Mouse (Mus musculus) right cerebral cortex, adult 2 months (tissue): ENCODE measurements around the gene Adnp.

Source experiments
- DNase-seq, 2 experiments: peaks; one replicate each; pipeline ENCODE4 v3.0.0; 2021 to 2022; ENCODE audit warnings: low spot score in 2 of 2

Gene Adnp

DNA sequence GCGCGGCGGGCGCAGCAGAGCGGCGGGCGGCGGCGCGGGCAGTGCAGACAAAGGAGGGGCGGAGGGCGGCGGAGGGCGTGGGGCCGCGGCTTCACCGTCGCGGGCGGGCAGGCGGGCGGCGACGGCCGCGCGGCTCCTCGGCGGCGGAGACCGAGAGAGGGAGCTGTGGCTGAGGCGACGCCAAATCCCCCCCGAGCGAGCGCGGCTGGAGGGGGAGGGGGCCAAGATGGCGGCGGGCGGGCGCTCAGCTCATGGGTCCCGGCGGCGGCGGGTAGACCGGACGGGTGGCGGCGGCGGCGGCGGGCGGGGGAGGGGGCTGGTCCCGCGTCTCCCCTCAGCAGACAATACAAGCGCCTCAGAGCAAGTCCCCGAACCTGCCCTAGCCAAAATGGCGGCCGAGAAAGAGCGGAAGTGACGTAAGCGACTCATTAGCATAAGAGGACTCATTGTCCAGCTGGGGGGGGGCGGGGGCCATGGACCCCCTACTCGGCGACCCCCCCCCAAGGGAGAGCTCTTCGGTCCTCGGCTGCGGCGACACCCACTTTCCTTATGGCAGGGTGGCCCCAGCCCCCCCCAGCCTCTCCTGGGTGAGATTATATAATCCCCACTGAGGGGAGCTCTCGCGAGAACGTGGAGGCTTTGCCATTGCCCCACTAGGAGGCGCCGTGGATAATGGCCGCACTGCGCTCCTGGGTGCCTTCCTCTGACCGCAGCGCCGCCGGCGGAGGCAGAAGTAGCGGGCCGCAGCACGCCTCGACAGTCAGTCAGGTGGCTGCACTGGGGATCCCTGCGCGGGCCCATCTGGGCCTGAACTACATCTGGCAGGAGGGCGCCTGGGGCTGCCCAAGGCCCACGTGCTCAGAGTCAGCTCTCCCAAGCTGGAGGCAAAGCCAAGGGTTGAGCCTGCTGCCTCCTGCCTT, at the start of gene Adnp:
Gene Adnp, minus strand, starts transcription at position 388 of the 920 bp plus-strand sequence.
- DNase-seq: peak; percentile 92 to 96

DNA sequence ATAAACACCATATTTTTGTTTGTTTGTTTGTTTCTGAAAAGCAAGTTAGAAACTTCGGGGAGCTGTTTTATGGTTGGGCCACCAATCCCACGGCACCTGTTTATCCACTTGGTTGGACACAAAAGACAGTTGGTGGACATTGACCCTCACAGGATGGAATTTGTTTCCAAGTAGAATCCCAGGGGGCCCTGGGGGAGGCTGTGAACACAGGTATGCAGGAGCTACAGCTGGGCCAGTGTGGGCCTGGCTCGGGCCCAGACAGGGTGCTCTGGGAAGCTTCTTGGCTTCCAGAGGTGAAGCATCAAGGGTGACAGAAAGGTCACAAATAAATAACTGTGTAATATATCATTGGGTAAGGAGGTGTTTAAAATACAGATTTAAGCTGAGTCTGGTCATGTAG, 49.6 kb upstream of the Adnp start:
- no peak for DNase-seq

DNA sequence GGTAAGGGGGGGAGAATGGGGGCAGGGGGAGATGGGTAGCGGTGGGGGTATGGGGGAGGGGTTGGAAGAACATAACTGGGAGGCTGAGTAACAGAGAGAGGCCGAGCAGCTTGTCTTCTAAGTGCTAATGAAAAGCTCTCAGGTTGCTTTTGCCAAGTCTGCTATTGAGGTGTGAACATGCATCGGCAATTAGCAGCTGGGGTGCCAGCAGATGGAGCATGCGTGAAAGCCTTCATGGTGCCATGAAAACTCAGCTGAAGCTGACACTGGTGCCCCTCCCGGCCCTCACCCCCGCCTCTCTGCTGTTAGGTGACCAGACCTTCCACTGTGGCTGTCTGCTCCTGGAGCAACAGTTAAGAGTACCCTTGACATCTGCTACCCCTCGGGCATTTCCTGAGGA, 46.9 kb upstream of the Adnp start:
- peak; percentile 40 to 49 for DNase-seq

DNA sequence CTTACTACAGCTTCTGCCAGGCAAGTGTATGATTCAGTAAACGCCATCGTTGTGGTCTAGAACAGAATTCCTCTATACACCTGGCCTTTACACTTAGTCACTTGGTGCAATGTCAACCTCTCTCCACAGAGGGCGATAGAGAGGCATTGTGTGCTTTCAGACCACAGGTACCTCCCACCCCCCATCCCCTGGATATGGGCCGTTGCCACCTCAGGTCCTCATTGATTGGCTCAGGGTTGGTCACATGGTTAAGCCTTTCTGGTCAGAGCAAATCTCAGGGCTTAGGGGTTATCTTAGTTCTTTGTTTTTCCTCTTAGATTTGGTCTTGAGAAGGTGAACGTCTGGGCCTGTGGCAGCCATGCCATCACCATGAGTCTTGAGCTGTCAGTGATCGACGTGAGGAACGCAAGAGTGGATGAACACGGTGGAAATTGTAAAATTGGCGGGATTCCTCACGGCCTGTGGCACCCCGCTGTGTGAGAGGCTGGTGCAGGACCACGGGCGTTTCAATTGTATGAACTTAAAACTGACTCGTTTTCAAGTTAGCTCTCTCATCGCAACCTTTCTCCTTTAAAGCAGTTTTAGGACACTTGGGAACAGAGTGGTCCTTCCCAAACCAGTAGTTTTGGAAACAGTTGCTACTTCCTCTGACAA, 45.9 kb upstream of the Adnp start:
- DNase-seq: no peak

DNA sequence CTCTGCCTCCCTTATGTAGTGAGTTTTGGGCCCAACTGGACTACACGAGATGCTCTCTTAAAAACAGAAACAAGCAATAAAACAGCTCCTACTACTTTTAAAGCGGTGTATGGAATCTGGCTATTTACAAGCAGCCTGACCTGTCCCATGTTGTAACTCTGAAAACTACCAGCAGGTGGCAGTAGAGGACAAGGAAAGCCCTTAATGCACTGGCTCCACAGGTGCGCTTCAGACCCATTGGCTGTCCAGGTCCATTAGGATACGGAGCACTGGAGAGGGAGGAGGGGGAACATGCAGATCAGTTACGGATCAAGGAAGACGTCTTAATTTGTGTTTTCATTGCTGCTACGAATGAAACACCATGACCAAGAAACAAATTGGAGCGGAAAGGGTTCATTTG, 43.4 kb upstream of the Adnp start:
- peak; percentile 93 to 96 for DNase-seq

DNA sequence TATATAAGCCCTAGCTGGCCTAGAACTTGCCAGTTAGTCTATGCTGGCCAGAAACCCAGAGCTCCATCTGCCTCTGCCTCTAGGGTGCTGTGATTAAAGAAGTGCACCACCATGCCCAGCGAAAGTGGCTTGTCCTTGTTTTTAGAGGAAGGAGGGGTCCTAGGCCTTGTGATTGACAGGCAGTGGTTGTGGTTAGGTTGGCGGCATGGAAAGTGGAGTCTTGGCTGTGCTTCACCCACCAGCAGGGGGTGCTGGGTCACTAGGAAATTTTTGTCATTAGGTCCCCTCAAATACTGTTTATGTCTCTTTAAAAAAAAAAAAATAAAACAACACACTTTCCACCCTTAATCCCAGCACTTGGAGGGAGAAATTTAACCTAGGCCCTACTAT, 41.9 kb upstream of the Adnp start:
- DNase-seq: no peak

DNA sequence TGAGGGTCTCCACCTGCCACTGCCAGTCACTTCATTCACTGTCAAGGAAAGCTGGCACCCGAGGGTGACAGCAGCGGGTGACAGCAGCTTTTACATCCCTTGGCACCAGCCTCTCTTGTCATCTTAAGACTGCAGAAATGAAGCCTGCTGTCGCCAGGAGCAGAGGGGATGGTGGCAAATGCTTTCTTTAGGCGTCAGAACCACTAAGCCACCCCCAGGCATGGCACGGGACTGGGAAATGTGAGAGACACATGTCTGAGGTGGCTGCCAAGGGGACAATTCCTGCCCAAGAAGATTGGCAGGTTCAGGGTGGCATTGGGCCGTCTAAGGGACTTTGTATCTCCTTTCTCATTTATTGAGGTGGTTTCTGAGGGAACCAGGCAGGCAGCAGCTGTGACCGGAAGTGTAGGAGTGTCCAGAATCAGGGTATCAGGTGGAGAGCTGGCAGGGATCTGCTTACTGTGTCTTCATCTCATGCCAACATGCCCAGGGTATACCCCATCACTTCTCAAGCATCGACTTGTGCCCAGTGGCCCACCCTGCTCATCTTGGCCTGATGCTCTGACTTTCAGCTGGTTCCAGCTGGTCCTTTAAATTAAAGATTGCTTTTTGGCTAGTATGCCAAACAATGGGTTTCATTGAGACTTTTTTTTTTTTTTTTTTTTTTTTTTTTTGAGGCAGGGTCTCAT, 41.4 kb upstream of the Adnp start:
- DNase-seq: no peak

DNA sequence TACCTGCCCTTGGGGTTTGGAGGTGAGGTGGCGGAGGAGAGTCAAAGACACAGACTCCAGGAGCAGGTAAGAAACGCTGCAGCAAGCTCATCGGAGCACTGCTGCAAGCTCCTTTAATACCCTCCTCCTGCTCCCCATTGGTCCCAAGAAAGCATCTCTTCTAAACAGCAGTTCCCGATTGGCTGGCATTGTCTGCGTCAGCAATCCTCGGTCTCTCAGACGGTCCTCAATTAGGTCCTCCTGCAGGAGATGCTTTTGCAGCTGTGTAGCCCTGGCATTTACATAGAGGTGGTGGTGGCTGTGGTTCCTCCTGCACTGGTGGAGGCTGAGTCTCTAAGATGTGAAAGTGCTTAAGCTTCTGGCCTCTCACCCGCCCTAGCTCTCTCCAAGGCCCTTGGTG, 38.7 kb upstream of the Adnp start:
- DNase-seq: no peak

DNA sequence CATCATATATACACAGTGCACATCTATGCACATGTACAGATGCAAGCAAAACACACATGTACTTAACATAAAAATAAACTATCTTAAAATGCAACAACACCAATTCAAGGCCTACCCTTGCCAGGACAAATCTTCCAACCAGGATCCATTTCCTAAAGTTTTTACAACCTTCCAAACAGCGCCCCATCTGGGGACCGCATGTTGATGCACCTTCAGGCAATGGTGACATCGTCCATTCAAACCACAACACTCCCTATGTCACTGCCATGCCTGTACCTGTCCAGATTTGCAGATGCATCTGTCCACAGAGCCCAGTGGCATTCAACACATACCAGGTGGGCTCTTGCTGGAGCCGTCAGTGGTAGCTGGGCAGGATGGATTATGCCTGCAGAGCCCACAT, 36.4 kb upstream of the Adnp start:
- no peak for DNase-seq

DNA sequence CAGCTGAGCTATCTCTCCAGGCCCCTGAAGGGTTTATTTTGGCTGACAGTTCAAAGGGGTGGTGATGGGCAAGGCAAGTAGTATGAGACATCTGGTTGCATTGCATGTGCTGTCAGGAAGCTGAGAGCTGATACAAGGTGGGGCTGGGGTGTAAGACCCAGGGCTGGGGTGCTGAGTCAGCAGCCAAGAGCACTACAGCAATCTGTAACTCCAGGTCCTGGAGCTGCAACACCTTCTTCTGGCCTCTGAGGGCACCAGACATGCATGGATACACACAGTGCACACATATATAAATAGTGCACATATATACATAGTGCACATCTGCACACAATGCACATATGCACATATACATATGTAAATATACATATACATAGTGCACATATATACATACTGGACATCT, 35.9 kb upstream of the Adnp start:
- no peak for DNase-seq

DNA sequence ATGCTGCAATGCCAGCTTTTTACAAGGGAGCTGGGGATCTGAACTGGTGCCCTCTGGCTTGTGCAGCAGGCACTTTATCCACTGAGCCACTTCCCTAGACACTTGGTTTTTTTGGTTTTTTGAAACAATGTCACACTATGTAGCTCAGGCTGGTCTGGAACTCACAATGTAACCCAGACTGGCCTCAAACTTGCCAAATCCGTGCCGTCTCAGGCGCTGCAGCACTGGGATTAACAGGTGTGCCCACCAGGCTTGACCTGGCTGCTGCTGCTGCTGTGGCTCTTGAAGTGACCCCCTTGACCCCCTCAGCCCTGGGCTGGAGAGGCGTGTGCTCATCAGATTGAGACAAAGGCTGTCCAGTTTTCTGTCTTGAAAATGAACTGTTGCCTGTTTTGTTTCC, 31.4 kb upstream of the Adnp start:
- DNase-seq: no peak

DNA sequence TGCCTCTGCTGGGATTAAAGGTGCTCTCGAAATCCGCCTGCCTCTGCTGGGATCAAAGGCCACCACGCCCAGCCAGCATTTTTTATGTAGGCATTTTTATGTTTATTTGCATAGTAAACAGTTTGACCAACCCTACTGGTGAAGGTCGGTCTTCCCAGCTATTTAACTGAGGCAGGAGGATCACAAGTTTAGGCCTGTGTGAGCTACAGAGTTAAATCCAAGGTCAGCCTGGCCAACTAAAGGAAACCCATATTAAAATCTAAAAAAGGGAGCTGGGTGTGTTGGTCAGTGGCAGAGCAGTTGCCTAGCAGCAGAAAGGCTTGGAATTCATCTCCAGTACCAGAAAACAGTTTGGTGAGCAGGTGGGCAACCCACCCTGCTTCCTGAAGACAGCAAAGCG, 26.4 kb upstream of the Adnp start:
- no peak for DNase-seq

DNA sequence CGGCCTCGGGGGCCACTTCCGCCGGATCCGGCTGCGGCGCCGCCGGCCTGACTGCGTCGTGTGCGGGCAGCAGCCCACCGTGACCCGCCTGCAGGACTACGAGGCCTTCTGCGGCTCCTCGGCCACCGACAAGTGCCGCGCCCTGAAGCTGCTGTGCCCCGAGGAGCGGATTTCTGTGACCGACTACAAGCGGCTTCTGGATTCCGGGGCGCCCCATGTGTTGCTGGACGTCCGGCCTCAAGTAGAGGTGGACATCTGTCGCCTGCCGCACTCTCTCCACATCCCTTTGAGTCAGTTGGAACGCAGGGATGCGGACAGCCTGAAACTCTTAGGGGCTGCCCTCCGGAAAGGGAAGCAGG, 24.5 kb upstream of the Adnp start:
- no peak for DNase-seq

DNA sequence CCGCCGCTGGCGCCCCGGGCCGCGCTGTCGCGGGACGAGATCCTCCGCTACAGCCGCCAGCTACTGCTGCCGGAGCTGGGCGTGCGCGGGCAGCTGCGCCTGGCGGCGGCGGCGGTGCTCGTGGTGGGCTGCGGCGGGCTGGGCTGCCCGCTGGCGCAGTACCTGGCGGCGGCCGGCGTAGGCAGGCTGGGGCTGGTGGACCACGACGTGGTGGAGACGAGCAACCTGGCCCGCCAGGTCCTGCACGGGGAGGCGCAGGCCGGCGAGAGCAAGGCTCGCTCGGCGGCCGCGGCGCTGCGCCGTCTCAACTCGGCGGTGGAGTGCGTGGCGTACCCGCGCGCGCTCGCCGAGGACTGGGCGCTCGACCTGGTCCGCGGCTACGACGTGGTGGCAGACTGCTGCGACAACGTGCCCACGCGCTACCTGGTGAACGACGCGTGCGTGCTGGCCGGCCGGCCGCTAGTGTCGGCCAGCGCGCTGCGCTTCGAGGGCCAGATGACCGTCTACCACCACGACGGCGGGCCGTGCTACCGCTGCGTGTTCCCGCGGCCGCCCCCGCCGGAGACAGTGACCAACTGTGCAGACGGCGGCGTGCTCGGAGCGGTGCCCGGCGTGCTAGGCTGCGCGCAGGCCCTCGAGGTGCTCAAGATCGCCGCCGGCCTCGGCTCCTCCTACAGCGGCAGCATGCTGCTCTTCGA, 24.0 kb upstream of the Adnp start:
- DNase-seq: peak; percentile 31 to 42

DNA sequence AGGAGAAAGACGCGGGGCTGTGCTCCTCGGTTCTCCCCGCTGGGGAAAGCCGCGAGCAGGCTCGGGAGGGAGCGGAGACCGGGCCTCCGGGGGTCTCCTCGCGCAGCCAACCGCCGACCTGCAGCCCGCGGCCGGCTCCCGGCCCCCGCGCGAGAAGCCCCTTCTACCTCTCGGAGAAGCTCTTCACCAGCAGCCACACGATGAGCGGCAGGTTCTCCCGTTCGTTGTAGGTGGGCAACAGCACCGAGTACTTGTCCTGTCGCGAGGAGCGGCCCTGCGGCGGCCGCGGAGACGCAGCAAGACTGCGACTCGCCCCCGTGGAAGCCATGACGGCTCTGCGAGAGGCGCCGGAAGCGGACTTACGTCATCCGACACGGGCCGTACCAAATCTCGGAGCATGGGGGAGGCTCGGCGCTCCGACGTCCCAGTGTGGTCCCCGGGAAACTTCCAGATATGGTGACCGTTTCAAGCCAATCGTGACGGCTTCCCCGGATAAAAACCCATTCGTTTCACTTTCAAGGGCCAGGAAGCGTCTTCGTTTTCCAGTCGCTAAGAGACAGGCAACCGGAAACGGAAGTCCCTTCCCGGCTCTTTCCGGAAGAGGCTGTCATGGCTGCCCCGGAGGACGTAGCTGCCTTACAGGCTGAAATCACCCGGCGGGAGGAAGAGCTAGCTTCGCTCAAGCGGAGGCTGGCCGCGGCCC, 23.3 kb upstream of the Adnp start, which contains the start of the genes Gm20716, Dpm1 and Mocs3:
Gene Gm20716, minus strand, starts transcription at position 339 of the 703 bp plus-strand sequence.
Gene Dpm1, minus strand, starts transcription at position 566 of the 703 bp plus-strand sequence.
Gene Mocs3, plus strand, starts transcription at position 597 of the 703 bp plus-strand sequence.
- peak; percentile 84 to 92 for DNase-seq

DNA sequence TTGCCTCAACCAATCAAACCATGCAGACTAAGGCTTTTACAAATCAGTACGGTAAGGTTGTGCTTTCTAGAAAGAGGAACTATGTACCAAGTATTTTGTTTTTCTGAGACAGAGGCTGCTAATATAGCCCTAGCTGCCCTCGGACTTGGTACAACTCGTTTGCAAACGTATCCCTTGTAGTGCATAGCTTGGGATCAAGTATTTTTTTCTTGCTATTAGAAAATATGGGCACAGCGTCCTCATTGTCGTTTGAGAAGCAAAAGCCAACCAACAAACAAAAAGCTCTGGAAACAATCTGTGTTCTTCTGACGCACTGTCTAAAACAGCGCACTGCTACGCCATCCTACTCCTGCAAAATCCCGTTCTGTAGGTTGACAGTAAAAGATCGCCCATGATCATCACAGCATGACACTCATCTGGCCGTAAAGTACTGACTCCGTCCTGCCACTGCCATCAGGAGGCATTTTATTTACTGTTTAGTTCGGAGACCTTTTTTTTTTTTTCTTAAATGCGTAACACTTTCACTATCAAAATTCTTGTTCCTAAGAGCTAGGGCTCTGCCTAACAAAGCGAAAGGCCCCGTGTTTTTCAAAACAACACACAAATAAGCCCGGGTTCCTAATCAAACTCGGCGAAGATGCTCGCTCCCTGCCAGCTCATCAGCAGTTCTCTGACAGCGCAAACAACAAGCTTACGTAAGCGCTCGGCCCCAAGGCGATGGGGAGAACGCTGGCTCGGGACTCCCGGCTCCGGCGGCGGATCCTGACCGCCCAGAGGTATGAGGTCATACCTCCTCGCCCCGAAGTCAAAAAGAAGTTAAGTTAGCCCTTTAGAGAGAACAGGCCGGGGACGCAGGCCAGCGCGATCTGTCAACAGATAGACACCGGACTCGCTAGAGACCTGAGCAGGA, 22.5 kb upstream of the Adnp start:
- DNase-seq: peak; percentile 35 to 63

DNA sequence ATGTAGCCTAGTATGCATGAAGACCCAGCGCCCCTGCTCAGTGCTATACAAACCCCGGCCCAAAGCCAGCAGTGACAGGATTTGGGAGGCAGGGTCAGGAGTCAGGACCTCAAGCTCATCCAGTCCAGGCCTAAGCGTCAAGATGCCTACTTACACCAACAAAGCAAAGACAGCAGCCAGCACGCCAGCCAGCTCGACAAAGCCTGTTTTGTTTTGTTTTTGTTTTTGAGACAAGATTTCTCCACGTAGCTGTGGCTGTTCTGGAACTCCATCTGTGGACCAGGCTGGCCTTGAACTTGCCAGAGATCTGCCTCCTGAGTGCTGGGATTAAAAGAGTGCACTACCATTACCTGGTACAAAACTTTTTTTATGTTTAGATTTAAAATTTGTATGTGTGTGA, 16.4 kb upstream of the Adnp start:
- no peak for DNase-seq

DNA sequence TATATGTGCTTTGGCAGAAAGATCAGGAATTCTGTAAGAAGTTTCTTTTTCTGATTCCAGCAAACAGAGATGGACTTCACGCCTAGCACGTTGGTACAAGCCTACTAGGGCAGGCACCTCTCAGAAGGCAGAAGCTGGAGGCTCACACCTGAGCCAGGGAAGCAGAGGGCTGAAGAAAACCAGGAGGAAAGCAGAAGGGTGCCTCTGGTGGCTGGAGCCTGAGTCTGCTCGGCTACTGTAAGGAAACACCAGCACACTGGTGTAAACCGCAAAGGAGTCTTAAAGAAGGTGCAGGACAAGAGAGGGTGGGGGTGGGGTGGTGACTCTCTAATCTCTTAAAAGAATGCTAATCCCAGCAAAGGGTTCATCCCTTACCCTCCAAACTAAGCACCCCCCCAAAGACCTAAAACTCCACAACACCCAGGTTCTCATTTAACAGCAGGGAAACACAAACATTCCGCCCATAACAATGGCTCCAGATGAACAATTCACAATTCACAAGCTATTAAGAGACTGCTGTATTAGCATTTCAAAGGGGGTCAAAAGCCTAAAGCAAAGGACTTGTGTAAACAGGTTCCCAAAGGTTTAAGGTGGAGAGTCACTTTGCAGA, 7.0 kb upstream of the Adnp start:
- DNase-seq: no peak

DNA sequence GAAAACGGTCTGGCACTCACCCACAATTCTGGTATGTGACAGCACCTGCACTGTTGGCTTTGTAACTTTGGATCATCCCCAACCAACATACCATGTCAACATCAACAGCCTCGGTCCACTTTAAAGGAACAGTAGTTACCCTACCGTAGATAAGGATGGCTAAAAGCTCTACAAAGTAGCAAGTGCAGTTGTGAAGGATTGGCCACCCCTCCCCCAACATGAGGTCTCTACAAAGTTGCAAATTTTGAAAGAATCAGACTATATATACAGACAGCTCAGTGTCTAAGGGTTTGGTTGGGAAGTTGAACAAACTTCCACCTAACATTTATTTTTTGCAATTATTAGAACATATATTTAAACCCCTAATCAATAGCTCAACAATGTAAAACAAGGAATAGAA, 971 bp upstream of the Adnp start:
- DNase-seq: no peak
